In genomic region chr1:151087151-151087660, GRCm38 (mm10) we compare ENCODE assay signal across 20 mouse cellular contexts.
DNase-seq lines count a peak whose midpoint lies in the region; ATAC-seq and TF ChIP-seq lines count a peak whose summit lies in the region.
"Had no signal": no experiment of that assay in that cellular context is flagged by ENCODE, and none has a peak within 500 bp of the region (broad histone marks: within the 10 kb centered on the region; RNA-seq: fewer than 3 reads in every experiment).

No protein-coding gene starts in this region.

- no peaks in the 10 kb centered on the region for H3K9me3 ChIP-seq in hindbrain, embryonic 11.5 days (ENCODE audit: control insufficient read depth, low read length)
- H3K9me3 ChIP-seq in hindbrain, embryonic 13.5 days, result no peaks in the 10 kb centered on the region
- H3K9me3 ChIP-seq in midbrain, embryonic 11.5 days (ENCODE audit: control insufficient read depth, low read length), result no peaks in the 10 kb centered on the region
- no peaks in the 10 kb centered on the region for H3K9me3 ChIP-seq in midbrain, postnatal 0 days (ENCODE audit: low read length)
- H3K9me3 ChIP-seq: embryonic facial prominence, embryonic 12.5 days; limb, embryonic 12.5 days; liver, embryonic 15.5 days had no signal

- H3K4me1 ChIP-seq in hindbrain, embryonic 11.5 days (replicated peaks; ENCODE audit: control insufficient read depth, insufficient read depth, low read length), result no peaks in the 10 kb centered on the region
- H3K4me1 ChIP-seq in hindbrain, embryonic 13.5 days (replicated peaks), result peaks cover 28% of the 10 kb centered on the region
- no peaks in the 10 kb centered on the region for H3K4me1 ChIP-seq in midbrain, embryonic 11.5 days (ENCODE audit: control insufficient read depth, insufficient read depth, low read length)
- no peaks in the 10 kb centered on the region; the same call in 1 of the 2 replicates for H3K4me1 ChIP-seq in midbrain, postnatal 0 days (ENCODE audit: insufficient read depth, low read length)

- 72% methylated on average over 8 of the region's 8 CpGs for WGBS in hindbrain, embryonic 11.5 days
- 69% methylated on average over 8 of the region's 8 CpGs for WGBS in hindbrain, embryonic 13.5 days
- 73% methylated on average over 8 of the region's 8 CpGs for WGBS in midbrain, embryonic 11.5 days
- WGBS in midbrain, postnatal 0 days, result 60% methylated on average over 8 of the region's 8 CpGs

- no peak overlapping the region for H3K9ac ChIP-seq in hindbrain, embryonic 11.5 days (ENCODE audit: low read depth, low read length)
- no peak overlapping the region for H3K9ac ChIP-seq in hindbrain, embryonic 13.5 days
- H3K9ac ChIP-seq in midbrain, embryonic 11.5 days (ENCODE audit: low read length), result no peak overlapping the region
- no peak overlapping the region for H3K9ac ChIP-seq in midbrain, postnatal 0 days (replicated peaks; ENCODE audit: low read length, poor library complexity, severe bottlenecking)
- H3K9ac ChIP-seq: embryonic facial prominence, embryonic 12.5 days; forebrain, postnatal 0 days; limb, embryonic 12.5 days; liver, embryonic 15.5 days had no signal

- H3K4me3 ChIP-seq in hindbrain, embryonic 11.5 days (ENCODE audit: low read depth, low read length), result no peak overlapping the region
- H3K4me3 ChIP-seq in hindbrain, embryonic 13.5 days, result no peak overlapping the region
- H3K4me3 ChIP-seq in midbrain, embryonic 11.5 days (ENCODE audit: low read depth, low read length), result no peak overlapping the region
- no peak overlapping the region for H3K4me3 ChIP-seq in midbrain, postnatal 0 days (ENCODE audit: low read depth, low read length)
- H3K4me3 ChIP-seq: embryonic facial prominence, embryonic 12.5 days; erythroblast, embryonic 14.5 days; limb, embryonic 12.5 days; liver, embryonic 15.5 days had no signal

- H3K36me3 ChIP-seq in hindbrain, embryonic 11.5 days (ENCODE audit: control insufficient read depth, insufficient read depth, low read length), result no peaks in the 10 kb centered on the region
- no peaks in the 10 kb centered on the region for H3K36me3 ChIP-seq in hindbrain, embryonic 13.5 days
- no peaks in the 10 kb centered on the region for H3K36me3 ChIP-seq in midbrain, embryonic 11.5 days (ENCODE audit: control insufficient read depth, insufficient read depth, low read length)
- no peaks in the 10 kb centered on the region for H3K36me3 ChIP-seq in midbrain, postnatal 0 days (ENCODE audit: insufficient read depth, low read length)
- H3K36me3 ChIP-seq: embryonic facial prominence, embryonic 12.5 days; limb, embryonic 12.5 days; liver, embryonic 15.5 days had no signal

- no peak overlapping the region for H3K27ac ChIP-seq in hindbrain, embryonic 11.5 days (ENCODE audit: low read depth, low read length)
- no peak overlapping the region for H3K27ac ChIP-seq in hindbrain, embryonic 13.5 days
- H3K27ac ChIP-seq in midbrain, embryonic 11.5 days (ENCODE audit: low read depth, low read length), result no peak overlapping the region
- H3K27ac ChIP-seq in midbrain, postnatal 0 days (ENCODE audit: low read depth, low read length), result no peak overlapping the region
- H3K27ac ChIP-seq: embryonic facial prominence, embryonic 12.5 days; limb, embryonic 12.5 days; liver, embryonic 15.5 days had no signal

- H3K27me3 ChIP-seq in hindbrain, embryonic 11.5 days (ENCODE audit: control insufficient read depth, insufficient read depth, low read length), result no peaks in the 10 kb centered on the region
- no peaks in the 10 kb centered on the region for H3K27me3 ChIP-seq in hindbrain, embryonic 13.5 days
- H3K27me3 ChIP-seq in midbrain, embryonic 11.5 days (ENCODE audit: control insufficient read depth, insufficient read depth, low read length), result no peaks in the 10 kb centered on the region
- H3K27me3 ChIP-seq in midbrain, postnatal 0 days (ENCODE audit: insufficient read depth, low read length), result no peaks in the 10 kb centered on the region
- H3K27me3 ChIP-seq: embryonic facial prominence, embryonic 12.5 days; limb, embryonic 12.5 days; liver, embryonic 15.5 days; Patski had no signal

- no peak for TF ChIP-seq CTCF in midbrain, postnatal 0 days (IDR thresholded peaks at IDR 0.05)

- DNase-seq in hindbrain, embryonic 11.5 days (ENCODE audit: low spot score), result no peak
- peak; percentile 78 for DNase-seq in midbrain, embryonic 11.5 days (ENCODE audit: low spot score, missing footprints)
- no peak for DNase-seq in midbrain, postnatal 0 days (ENCODE audit: low spot score)
- peak; percentile 15 for DNase-seq in ZHBTc4 (ENCODE audit: low read depth, low spot score)
- DNase-seq: cerebellum, adult 2 months; cerebellum, postnatal 36 days; forebrain, postnatal 0 days; heart, adult 18-20 months; kidney, postnatal 36 days; spleen, adult 18-20 months; thymus, adult 18-20 months had no signal

- no peak overlapping the region for H3K4me2 ChIP-seq in hindbrain, embryonic 11.5 days (replicated peaks; ENCODE audit: low read depth, low read length)
- no peak overlapping the region for H3K4me2 ChIP-seq in hindbrain, embryonic 13.5 days
- no peak overlapping the region for H3K4me2 ChIP-seq in midbrain, embryonic 11.5 days
- H3K4me2 ChIP-seq in midbrain, postnatal 0 days (ENCODE audit: low read depth, low read length, poor library complexity, severe bottlenecking), result no peak overlapping the region
- H3K4me2 ChIP-seq: embryonic facial prominence, embryonic 12.5 days; limb, embryonic 12.5 days; liver, embryonic 15.5 days had no signal

- ATAC-seq in hindbrain, embryonic 11.5 days (ENCODE audit: low FRiP score), result peak; percentile 34; the same call in 1 of the 2 replicates
- no peak for ATAC-seq in hindbrain, embryonic 13.5 days (ENCODE audit: low FRiP score)
- ATAC-seq in midbrain, embryonic 11.5 days (ENCODE audit: low FRiP score), result no peak
- ATAC-seq in midbrain, postnatal 0 days (ENCODE audit: low FRiP score), result no peak
- peak; percentile 40; the same call in 1 of the 2 replicates for ATAC-seq in granulocyte monocyte progenitor cell, adult 5-6 weeks (replicated peaks; ENCODE audit: poor library complexity, severe bottlenecking)
- ATAC-seq in cerebellum, adult (ENCODE audit: insufficient number of reproducible peaks, low FRiP score, low TSS enrichment), result no peak
- ATAC-seq in frontal cortex, adult (ENCODE audit: low TSS enrichment), result no peak; the same call in 1 of the 2 replicates
- ATAC-seq: Patski had no signal

Comparison
In these comparisons a context has a peak if more than half of its experiments do, and no peak if none do; other contexts are left out.
1. ATAC-seq: peak in hindbrain, embryonic 11.5 days (single experiment) and granulocyte monocyte progenitor cell, adult 5-6 weeks (single experiment); none in hindbrain, embryonic 13.5 days (single experiment), midbrain, embryonic 11.5 days (single experiment), midbrain, postnatal 0 days (single experiment), cerebellum, adult (single experiment) and frontal cortex, adult (single experiment).
2. DNase-seq: peak in midbrain, embryonic 11.5 days (single experiment) and ZHBTc4 (single experiment); none in hindbrain, embryonic 11.5 days (single experiment) and midbrain, postnatal 0 days (single experiment).